Mouse (Mus musculus) macrophage (primary cell): ENCODE data around the gene Evx2. TPM values are rescaled to one million over a fixed set of nuclear protein-coding genes. Genes with fewer than 3 reads are reported as not detected.

Experiments used
- H3K27ac ChIP-seq: fragments of 350-480 bp; formaldehyde crosslinking; 2 replicates; pipeline ENCODE4 v1.9.0; 2021
- H3K36me3 ChIP-seq: fragments of 350-480 bp; formaldehyde crosslinking; 2 replicates; pipeline ENCODE4 v1.9.0; 2021; ENCODE audit errors: inconsistent target
- H3K4me3 ChIP-seq: fragments of 350-480 bp; formaldehyde crosslinking; 2 replicates; pipeline ENCODE4 v1.9.0; 2021; ENCODE audit errors: inconsistent target
- H3K79me2 ChIP-seq: fragments of 350-480 bp; formaldehyde crosslinking; 2 replicates; pipeline ENCODE4 v1.9.0; 2021; ENCODE audit errors: inconsistent target
- WGBS: methylation state at CpG from one replicate; pipeline ENCODE4 v1.1.7; 2026; ENCODE audit warnings: inconsistent platforms; ENCODE audit not compliant: missing documents; 5-methylcytosine and 5-hydroxymethylcytosine counted together
- polyA plus RNA-seq: library from polyadenylated mRNA; stranded (reverse); fragments of 250-400 nt; gene quantifications from 3 replicates; pipeline ENCODE4 v1.2.4, GENCODE M21; 2018; ENCODE audit warnings: inconsistent platforms
- total RNA-seq, 78 experiments: library from RNA; depleted of rRNA; stranded (reverse); fragments of 250-400 nt; gene quantifications; 1 replicate in 9 of 78; 2 replicates in 24 of 78; 3 replicates in 43 of 78; 4 replicates in 2 of 78; pipeline ENCODE4 v1.2.4; 2018; ENCODE audit warnings: inconsistent platforms in 56 of 78

Evx2 gene
- total RNA-seq (2018; cell fraction: chromatin; rRNA removed) = not detected
- not detected for total RNA-seq (2018; cell fraction: cytosol; rRNA removed)
- not detected for total RNA-seq (2018; cell fraction: nucleus; rRNA removed)
- not detected in 3 replicates for polyA plus RNA-seq

DNA sequence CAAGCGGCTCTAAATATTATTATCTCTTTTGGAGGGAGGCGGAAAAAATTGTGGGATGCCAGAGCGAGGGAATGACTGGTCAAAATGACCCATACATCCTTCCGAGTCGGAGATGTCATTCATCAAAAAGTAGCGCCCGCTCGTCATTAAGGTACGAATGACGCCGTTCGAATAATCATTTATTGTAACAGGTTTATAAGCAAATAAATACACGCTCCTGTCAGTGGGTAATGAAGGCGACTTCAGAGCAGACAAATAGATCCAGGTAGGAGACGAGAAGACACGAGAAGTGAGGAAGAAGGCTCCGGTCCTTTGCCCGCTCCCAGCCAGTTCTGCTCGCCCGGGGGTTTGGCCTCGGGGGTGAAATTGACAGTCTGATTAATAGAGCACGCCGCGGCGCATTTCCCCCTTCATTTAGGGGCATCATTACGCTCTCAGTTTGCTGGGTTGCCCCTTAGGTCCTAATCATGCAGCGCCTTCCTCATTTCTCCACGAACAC is at the start of gene Evx2:
Gene Evx2, minus strand, starts transcription at position 51 of the 499 bp plus-strand sequence.
- H3K79me2 ChIP-seq = no peaks in the 10 kb centered on the region
- WGBS = 11% methylated on average over 27 of the region's 28 CpGs
- no peak within 1 kb of the TSS for H3K4me3 ChIP-seq
- H3K27ac ChIP-seq = no peak within 1 kb of the TSS
- H3K36me3 ChIP-seq = no peaks in the 10 kb centered on the region

DNA sequence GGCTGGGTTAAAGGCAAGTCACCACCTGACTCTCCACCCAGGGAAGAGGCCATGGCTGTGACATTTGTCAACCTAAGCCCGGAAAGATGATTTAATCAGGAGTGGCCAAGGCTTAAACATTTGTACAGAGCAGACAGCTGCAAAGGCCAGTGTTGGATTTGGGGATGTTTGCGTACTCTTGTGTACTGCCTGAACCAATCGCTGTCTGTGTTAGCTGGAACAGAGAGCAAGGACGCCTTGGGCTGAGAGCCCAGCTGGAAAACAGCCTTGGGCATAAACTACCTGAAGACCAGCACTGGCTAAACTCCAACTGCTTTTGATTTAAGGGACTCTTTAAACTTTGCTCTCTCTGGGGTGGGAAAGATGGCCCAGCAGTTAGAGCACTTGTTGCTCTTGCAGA is 49.3 kb upstream of the Evx2 start:
- H3K27ac ChIP-seq = no peak overlapping the region
- no peaks in the 10 kb centered on the region for H3K79me2 ChIP-seq
- no peak overlapping the region for H3K4me3 ChIP-seq
- 60% methylated on average over 4 of the region's 4 CpGs for WGBS
- H3K36me3 ChIP-seq = no peaks in the 10 kb centered on the region

DNA sequence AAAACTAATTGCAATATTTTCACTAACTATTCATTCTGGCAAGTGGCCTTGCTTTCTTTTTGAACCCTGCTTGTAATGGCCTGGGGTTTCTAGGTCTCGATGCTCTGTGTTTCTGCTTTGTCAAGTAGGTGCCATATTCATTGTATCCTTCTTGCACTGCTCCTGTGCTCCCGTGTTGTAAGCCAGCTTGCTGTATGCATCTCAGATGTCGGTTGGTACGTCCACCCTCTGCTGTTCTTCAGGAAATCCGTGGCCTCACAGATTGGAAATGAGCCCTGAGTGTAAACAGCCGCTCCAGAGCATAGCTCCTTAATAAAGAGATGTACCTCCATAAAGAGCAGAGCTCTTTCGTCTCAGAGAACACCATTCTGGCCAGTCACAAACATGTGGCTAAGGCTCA is 48.2 kb upstream of the Evx2 start:
- Histone ChIP-seq H3K79me2 (no peaks in the 10 kb centered on the region), H3K36me3 (no peaks in the 10 kb centered on the region), H3K4me3 (no peak overlapping the region), H3K27ac (no peak overlapping the region)
- WGBS = 32% methylated on average over 7 of the region's 7 CpGs

DNA sequence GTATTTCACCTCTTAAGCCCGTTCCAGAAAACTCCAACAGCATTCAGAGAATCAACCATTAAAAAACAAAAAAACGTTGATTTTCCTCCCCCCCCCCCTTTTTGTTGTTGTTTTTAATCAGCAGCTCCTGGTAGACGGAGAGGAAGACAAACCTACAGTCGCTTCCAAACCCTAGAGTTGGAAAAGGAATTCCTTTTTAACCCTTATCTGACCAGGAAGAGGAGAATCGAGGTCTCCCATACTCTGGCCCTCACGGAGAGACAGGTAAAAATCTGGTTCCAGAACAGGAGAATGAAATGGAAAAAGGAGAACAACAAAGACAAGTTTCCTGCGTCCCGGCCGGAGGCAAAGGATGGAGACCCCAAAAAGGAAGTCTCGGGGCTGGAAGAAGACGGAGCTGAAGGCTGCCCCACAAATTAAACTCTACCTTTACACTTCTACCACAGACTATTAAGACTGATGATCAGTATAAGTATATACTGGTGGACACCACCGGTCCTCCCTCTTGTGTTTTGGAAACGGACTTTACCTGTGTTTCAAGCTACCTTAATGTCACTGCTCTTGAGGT is 47.1 kb upstream of the Evx2 start:
- Histone ChIP-seq H3K79me2 (no peaks in the 10 kb centered on the region), H3K4me3 (no peak overlapping the region), H3K36me3 (no peaks in the 10 kb centered on the region), H3K27ac (no peak overlapping the region)
- WGBS = 16% methylated on average over 12 of the region's 13 CpGs

DNA sequence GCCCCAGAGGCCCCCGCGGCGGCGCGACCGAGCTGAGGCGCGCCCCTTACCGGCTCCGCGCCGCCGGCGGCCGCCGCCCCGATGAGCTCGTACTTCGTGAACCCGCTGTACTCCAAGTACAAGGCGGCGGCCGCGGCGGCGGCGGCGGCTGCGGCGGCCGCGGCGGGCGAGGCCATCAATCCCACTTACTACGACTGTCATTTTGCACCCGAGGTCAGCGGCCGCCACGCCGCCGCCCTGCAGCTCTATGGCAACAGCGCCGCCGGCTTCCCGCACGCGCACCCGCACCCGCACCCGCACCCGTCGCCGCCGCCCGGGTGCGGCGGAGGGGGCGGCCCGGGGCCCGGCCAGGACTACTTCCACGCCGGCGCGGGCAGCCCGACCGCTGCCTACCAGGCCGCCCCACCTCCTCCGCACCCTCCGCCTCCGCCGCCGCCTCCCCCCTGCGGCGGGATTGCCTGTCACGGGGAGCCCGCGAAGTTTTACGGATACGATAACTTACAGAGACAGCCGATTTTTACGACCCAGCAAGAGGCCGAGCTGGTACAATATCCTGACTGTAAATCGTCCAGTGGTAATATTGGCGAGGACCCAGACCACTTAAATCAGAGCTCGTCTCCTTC is 46.2 kb upstream of the Evx2 start:
- Histone ChIP-seq H3K79me2 (no peaks in the 10 kb centered on the region), H3K4me3 (no peak overlapping the region), H3K36me3 (no peaks in the 10 kb centered on the region), H3K27ac (no peak overlapping the region)
- 1% methylated on average over 71 of the region's 85 CpGs for WGBS

DNA sequence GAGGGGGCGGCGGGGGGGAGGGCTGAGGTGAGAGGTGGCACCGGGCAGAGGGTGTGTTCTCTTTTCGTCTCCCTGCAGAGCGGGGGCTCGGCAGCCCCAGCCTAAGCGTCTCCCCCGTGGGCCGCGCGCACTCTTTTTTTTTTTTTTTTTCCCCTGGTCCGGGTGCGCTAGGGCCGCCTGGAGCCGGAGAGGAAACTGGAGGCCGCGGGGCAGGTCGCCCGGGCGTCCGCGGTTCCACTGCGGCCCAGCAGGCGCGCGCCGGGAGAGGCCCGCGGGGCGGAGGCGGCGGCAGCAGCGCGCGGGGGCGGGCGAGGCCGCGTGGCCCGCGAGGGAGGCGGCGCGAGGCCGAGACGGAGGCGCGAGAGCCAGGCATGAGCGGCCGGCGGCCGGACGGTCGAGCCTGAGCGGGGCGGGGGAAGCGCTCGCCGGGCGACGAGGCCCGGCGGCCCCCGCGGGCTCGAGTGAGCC is 45.7 kb upstream of the Evx2 start:
- WGBS = under 1% methylated on average over 59 of the region's 66 CpGs
- H3K79me2 ChIP-seq = no peaks in the 10 kb centered on the region
- no peak overlapping the region for H3K27ac ChIP-seq
- no peak overlapping the region for H3K4me3 ChIP-seq
- H3K36me3 ChIP-seq = no peaks in the 10 kb centered on the region

DNA sequence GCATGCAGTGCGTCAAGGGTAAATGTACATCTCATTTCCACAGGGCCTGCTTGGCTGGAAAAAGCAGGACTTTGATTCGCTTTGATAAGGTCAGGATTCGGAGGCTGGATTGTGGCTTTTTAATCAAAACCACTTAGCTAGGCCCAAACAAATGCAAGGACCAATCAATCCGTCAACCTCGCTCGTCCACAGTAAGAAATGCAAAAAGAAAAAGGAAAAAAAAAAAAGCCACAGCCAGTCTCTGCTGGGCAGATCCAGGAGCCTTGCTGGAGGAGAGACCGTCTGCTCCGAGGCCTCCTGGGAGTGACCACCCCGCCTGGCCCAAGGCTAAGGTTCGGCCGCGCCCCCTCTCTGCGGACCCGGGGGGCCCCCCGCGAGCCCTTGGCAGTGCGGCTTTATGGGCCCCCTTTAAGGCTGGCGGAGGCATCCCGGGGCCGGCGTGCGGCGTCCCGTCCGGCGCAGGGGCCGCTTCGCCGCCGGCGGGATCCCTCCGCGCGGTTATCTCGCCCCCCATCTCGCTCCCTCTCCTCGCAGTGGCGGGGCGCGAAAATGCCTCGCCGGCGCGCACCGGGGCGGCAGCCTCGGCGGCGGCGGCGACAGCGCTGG is 45.1 kb upstream of the Evx2 start, which contains the start of gene Hoxd8:
Gene Hoxd8, plus strand, starts transcription at position 223 of the 606 bp plus-strand sequence.
- Histone ChIP-seq H3K36me3 (no peaks in the 10 kb centered on the region), H3K27ac (no peak within 1 kb of the TSS), H3K4me3 (no peak within 1 kb of the TSS), H3K79me2 (no peaks in the 10 kb centered on the region)
- WGBS = 7% methylated on average over 43 of the region's 52 CpGs

DNA sequence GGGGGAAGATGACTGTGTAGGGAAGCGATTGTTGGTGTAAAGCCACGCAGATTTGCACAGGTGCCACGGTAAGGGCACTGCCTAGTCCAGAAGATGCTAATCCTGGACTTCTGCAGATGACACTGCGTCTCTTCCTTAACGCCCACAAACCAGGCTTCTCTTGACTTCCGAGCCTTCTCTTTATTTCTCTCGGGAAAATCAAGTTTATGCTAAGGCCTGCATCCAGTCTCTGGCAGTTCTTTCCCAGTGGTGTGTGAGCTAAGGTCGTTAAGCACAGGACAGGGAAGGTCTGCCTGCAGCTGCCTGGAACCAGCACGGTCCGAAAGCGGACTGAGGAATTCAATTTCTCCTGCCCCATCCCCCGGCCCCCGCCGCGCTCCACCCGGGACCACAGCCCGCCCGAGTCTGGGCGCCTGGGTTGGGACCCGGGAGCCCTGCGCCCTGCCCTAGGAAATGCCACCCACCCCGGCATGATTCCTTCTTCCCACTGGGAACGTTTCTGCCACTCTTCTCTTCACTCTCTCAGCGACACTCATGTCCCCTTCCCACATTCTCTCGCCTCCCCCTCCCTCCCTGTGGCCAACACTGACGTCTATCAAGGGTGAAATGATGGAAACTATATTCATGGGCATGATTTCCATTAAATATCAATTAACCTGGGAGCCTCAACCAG is 44.5 kb upstream of the Evx2 start:
- Histone ChIP-seq H3K4me3 (no peak overlapping the region), H3K27ac (no peak overlapping the region), H3K79me2 (no peaks in the 10 kb centered on the region), H3K36me3 (no peaks in the 10 kb centered on the region)
- WGBS = 12% methylated on average over 26 of the region's 26 CpGs

DNA sequence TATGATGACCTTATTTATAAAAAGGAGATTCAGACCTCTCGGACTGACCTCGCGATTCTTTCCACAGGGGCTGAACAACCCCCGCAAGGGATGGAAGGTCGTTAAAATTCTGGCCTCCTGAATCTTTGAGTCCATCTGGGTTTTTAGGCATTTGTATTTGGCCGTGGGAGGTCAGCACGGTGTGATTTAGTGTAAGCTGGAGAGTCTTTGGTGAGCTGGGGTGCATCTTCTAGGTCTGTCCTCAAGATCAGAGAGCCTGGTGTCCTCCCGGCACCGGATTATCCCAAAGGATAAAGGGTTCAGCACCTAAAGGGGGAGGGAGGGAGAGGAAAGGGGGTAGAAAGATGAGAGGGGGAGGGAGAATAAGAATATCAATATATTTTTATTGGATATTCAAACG is 44.0 kb upstream of the Evx2 start:
- WGBS = 26% methylated on average over 9 of the region's 10 CpGs
- Histone ChIP-seq H3K4me3 (no peak overlapping the region), H3K27ac (no peak overlapping the region), H3K36me3 (no peaks in the 10 kb centered on the region), H3K79me2 (no peaks in the 10 kb centered on the region)

DNA sequence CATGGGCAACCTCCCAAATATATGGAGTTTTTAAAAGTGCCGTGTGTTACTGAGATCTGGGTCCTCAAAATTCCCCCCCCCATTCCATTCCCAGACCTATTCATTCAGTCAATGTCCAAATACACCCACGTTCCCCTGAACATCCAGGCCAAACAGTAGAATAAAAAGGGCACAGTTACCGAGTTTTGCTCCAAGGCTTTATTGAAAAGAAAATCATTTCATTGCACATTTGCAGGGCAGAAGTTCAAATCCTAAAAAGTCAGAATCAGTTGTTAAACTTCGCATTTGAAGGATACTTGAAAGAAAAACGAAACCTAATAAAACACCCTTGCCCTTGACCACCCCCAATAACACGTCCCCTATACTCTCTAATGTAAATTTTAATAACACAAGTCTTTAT is 43.5 kb upstream of the Evx2 start:
- Histone ChIP-seq H3K4me3 (no peak overlapping the region), H3K79me2 (no peaks in the 10 kb centered on the region), H3K27ac (no peak overlapping the region), H3K36me3 (no peaks in the 10 kb centered on the region)
- WGBS = 49% methylated on average over 6 of the region's 6 CpGs

DNA sequence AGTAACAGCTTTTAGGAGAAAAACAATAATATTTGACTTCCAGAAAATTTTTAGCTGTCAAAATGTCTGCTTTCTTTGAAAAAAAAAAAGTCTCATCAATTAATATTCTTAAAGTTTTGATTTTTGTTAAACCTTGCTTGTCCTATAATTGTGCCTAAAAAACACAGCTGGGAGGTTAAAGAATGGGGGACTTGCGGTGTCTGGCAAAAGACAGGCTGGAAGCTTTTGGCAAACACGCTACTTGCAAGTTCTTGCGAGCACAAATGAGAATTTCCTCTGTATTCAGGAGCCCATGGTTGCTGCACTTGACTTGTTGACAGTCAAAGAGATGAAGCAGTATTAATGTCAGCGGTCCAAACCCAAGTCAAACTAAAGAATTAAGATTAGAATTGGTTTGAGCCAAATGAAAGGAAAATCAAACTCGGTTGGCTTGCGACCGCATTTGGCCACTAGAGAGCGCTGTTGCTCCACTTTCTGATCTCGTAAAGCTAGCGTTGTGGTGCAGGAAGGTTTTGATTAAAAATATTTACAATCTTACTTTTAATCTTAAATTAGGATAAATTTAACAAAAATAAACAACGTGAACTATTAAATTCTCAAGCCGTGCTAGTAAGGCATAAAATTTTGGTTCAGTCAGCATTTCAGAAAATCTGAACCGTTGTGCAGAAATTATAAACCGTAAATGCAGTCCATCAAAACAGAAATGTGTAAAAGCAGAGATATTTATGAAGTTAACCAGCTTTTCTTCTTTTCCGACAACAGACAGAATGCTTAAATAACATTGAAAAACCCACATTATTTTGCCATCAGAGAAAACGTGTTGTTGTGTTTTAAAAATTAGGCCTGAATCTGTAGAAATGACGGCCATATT is 42.8 kb upstream of the Evx2 start:
- Histone ChIP-seq H3K79me2 (no peaks in the 10 kb centered on the region), H3K27ac (no peak overlapping the region), H3K36me3 (no peaks in the 10 kb centered on the region), H3K4me3 (no peak overlapping the region)
- WGBS = 14% methylated on average over 15 of the region's 17 CpGs

DNA sequence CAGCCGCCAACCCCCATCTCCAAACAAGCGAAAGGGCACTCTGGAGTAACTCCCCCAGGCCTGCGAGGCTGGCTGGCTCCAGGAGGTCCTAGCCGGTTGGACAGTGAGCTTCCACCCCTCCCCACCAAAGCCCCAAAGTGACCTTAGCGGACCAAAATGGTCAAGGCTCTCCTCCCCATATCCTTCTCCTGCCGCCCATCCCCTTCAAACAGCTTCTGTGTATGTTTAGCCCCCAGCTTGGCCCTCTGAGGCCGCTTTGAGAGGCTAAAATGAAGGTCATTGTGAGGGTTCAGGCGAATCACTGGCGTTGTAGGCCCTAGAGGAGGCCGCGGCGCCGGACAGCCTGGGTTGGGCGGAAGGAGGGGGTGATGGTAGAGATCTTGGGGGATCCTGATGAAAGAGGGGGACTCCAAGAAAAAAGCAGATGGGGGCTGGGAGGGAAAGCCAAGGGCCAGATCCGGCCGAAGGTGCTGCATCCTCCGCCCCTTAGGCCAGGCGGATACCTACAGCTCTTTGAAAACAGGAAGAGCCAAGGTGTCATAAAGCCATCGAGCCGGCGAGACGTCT is 41.3 kb upstream of the Evx2 start:
- WGBS = 29% methylated on average over 22 of the region's 22 CpGs

DNA sequence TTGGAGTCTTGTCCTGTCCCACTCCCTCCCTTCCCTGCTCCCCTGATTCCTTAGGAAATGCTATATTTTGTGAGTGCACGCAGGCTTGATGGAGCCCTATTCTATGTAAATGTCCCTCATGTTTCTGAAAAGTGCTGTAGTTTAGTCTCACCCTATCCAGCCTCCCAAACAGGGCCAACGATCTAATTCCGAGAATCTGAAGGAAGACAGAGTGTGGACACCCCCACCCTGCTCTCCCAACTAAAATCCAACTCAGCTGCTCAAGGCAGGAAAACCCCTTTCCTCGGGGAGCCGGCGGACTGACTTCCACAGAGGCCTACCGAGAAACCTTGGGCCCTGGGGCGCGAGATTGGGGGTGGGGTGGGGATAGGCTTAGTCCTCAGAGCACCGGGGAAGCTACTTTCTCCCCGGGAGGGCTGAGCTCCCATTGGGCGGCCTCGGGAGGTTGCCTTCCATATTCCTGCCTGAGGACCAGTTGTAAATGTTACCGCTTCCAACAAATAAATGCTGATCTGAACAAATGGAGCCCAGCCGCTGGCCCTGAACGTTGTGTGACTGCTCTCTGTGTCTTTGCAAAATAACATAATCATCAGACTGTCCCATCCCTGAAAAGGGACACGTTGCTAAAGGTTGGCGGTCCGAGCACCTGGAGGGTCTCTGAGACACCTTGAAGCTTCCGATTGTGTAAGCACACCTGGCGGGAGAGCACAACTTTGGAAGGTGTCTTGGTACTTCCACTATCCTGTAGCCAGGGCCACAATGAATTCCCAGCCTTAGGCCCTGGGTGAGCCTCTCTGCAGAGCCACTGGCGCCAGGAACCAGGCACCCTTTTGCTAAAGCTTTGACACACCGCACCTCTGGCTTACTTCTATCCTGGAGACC is 40.5 kb upstream of the Evx2 start:
- Histone ChIP-seq H3K36me3 (no peaks in the 10 kb centered on the region), H3K4me3 (no peak overlapping the region), H3K79me2 (no peaks in the 10 kb centered on the region), H3K27ac (no peak overlapping the region)
- 24% methylated on average over 22 of the region's 23 CpGs for WGBS

More for the DNA sequence above, 41.3 kb upstream of the Evx2 start:
- H3K4me3 ChIP-seq = no peak overlapping the region
- H3K27ac ChIP-seq = no peak overlapping the region
- no peaks in the 10 kb centered on the region for H3K36me3 ChIP-seq
- no peaks in the 10 kb centered on the region for H3K79me2 ChIP-seq
